Mouse (Mus musculus) liver, adult 2 months (tissue): ENCODE results near the gene Zfp786. TPM values are rescaled to one million over a fixed set of nuclear protein-coding genes. Genes with fewer than 3 reads are reported as not detected.
A peak's percentile ranks its signal among the peaks of the same experiment; 100 is the strongest.

Source experiments
- DNase-seq: peaks from one replicate; pipeline ENCODE4 v3.0.0-alpha.2; 2011; ENCODE audit warnings: low read depth, low spot score; ENCODE audit errors: extremely low read depth
- H3K27ac ChIP-seq: fragments of 200-500 bp; replicated peaks from 2 replicates; pipeline ENCODE4 v1.5.1; 2012; ENCODE audit warnings: low read depth, mild to moderate bottlenecking, control low read depth, inconsistent platforms, low read length; ENCODE audit not compliant: insufficient read depth
- H3K27me3 ChIP-seq: fragments of 200-500 bp; 2 replicates; pipeline ENCODE4 v1.6.1; 2012; ENCODE audit warnings: mild to moderate bottlenecking, moderate library complexity, low read length, inconsistent platforms; ENCODE audit not compliant: control insufficient read depth, insufficient read depth
- H3K36me3 ChIP-seq: fragments of 200-500 bp; 2 replicates; pipeline ENCODE4 v1.6.1; 2012; ENCODE audit warnings: low read length, inconsistent platforms; ENCODE audit not compliant: control insufficient read depth, insufficient read depth
- H3K4me1 ChIP-seq: fragments of 200-500 bp; 2 replicates; pipeline ENCODE4 v1.6.1; 2011; ENCODE audit warnings: low read length; ENCODE audit not compliant: control insufficient read depth, insufficient read depth
- H3K4me3 ChIP-seq: fragments of 200-500 bp; 2 replicates; pipeline ENCODE4 v1.5.1; 2011; ENCODE audit warnings: low read depth, mild to moderate bottlenecking, control low read depth, low read length, moderate library complexity; ENCODE audit not compliant: insufficient read depth
- H3K79me2 ChIP-seq: fragments of 200-500 bp; 2 replicates; pipeline ENCODE4 v1.6.1; 2012; ENCODE audit warnings: inconsistent platforms, mild to moderate bottlenecking, low read length, moderate library complexity; ENCODE audit not compliant: control insufficient read depth, insufficient read depth
- H3K9ac ChIP-seq: fragments of 200-500 bp; 2 replicates; pipeline ENCODE4 v1.6.1; 2012; ENCODE audit warnings: low read depth, mild to moderate bottlenecking, control low read depth, inconsistent platforms, low read length
- CTCF ChIP-seq: fragments of 200-500 bp; IDR thresholded peaks from 2 replicates; pipeline ENCODE4 v1.5.1; 2011; ENCODE audit warnings: low read depth, low read length, control low read depth
- POLR2A ChIP-seq: fragments of 200-500 bp; IDR thresholded peaks from 2 replicates; pipeline ENCODE4 v1.6.1; 2011; ENCODE audit warnings: low read length, control low read depth; ENCODE audit not compliant: insufficient read depth; ENCODE audit errors: extremely low read depth
- WGBS: fragments of 180-500 bp; shearing (Covaris S2); methylation state at CpG from one replicate; pipeline ENCODE4 v1.1.7; 2018; 5-methylcytosine and 5-hydroxymethylcytosine counted together
- polyA plus RNA-seq: library from polyadenylated mRNA; depleted of rRNA; stranded (reverse); fragments of >200 nt; gene quantifications from 2 replicates; pipeline ENCODE4 v1.2.3, GENCODE M21; 2012
- total RNA-seq: library from RNA; depleted of rRNA; stranded (reverse); fragments of >200 nt; gene quantifications from 2 replicates; pipeline ENCODE4 v1.2.3, GENCODE M21; 2014

The Zfp786 gene
- total and polyA plus RNA-seq, 2 experiments: 0.27 to 0.28 TPM

GRCm38 (mm10) chr6:47799079-47799478, 31.6 kb downstream of the Zfp786 start:
- TF ChIP-seq CTCF (peak; percentile 47), POLR2A (no peak)
- H3K79me2 ChIP-seq: no peaks in the 10 kb centered on the region
- no peak overlapping the region for H3K9ac ChIP-seq
- no peak overlapping the region for H3K27ac ChIP-seq
- no peaks in the 10 kb centered on the region for H3K4me1 ChIP-seq
- H3K36me3 ChIP-seq: peaks cover 78% of the 10 kb centered on the region
- peak; percentile 42 for DNase-seq
- no peak overlapping the region for H3K4me3 ChIP-seq
- H3K27me3 ChIP-seq: no peaks in the 10 kb centered on the region
- WGBS: 58% methylated on average over 6 of the region's 6 CpGs

- H3K27ac ChIP-seq: no peak overlapping the region
- no peak overlapping the region for H3K4me3 ChIP-seq
- WGBS: 69% methylated on average over 10 of the region's 10 CpGs
- no peak overlapping the region for H3K9ac ChIP-seq
- H3K4me1 ChIP-seq: no peaks in the 10 kb centered on the region
- H3K36me3 ChIP-seq: peaks cover 42% of the 10 kb centered on the region
- peak; percentile 62 for DNase-seq
- no peaks in the 10 kb centered on the region for H3K27me3 ChIP-seq
- TF ChIP-seq POLR2A (no peak), CTCF (peak; percentile 71)
- H3K79me2 ChIP-seq: no peaks in the 10 kb centered on the region
Measured at GRCm38 (mm10) chr6:47794106-47794830, 36.4 kb downstream of the Zfp786 start.

DNA sequence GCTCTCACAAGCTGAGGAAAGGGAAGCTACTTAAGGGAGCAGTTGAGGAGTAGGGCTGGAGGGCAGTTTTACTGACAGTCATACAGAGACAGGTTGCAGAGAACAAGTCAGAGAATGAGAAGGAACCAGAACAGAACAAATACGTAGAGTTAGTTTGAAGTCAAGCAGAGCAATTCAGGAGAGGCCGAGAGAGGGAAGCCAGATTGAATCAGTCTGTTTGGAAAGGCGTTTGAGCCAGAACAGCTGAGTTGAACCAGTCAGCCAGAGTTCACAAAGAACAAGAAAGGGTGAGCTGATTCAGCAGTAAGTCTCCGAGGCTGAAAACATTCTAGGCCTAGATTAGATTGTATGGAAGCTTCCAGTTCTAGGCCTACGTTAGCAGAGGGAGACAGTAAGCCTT, 37.4 kb downstream of the Zfp786 start:
- no peak overlapping the region for H3K9ac ChIP-seq
- no peak for TF ChIP-seq CTCF
- H3K27me3 ChIP-seq: no peaks in the 10 kb centered on the region
- H3K27ac ChIP-seq: 0 out of 2 replicates have a peak overlapping the region, but pooled peaks have one; percentile 29
- H3K4me1 ChIP-seq: peaks cover 2% of the 10 kb centered on the region; the same call in 1 of the 2 replicates
- WGBS: 26% methylated on average over 5 of the region's 5 CpGs
- no peak for DNase-seq
- peaks cover 32% of the 10 kb centered on the region for H3K36me3 ChIP-seq
- no peaks in the 10 kb centered on the region for H3K79me2 ChIP-seq
- no peak overlapping the region for H3K4me3 ChIP-seq

DNA sequence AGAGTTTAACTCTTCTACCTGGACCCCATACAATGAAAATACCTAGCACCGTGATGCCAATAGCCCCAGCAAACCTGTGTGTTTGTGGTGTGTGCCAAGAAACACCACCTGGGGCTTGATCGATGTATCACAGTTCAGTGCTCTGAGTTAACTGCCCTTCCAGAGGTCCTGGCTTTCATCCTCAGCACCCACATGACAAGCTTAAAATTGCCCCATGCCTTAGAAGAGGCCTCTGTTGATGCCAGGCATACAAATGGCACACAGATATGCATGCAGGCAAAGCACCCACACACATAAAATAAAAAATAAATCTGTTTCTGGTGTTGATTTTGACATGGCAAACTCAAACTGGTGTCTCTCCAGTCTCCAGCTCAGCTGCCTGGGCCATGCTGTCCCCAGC, 38.1 kb downstream of the Zfp786 start:
- Histone ChIP-seq H3K27ac (no peak overlapping the region), H3K4me1 (peaks cover 2% of the 10 kb centered on the region; the same call in 1 of the 2 replicates), H3K27me3 (no peaks in the 10 kb centered on the region), H3K4me3 (no peak overlapping the region), H3K9ac (no peak overlapping the region), H3K79me2 (no peaks in the 10 kb centered on the region), H3K36me3 (peaks cover 25% of the 10 kb centered on the region)
- peak; percentile 69 for DNase-seq
- WGBS: 31% methylated on average over 2 of the region's 2 CpGs
- TF ChIP-seq POLR2A (no peak), CTCF (no peak)

GRCm38 (mm10) chr6:47790745-47791144, 39.9 kb downstream of the Zfp786 start:
- H3K27ac ChIP-seq: no peak overlapping the region
- no peaks in the 10 kb centered on the region for H3K79me2 ChIP-seq

DNA sequence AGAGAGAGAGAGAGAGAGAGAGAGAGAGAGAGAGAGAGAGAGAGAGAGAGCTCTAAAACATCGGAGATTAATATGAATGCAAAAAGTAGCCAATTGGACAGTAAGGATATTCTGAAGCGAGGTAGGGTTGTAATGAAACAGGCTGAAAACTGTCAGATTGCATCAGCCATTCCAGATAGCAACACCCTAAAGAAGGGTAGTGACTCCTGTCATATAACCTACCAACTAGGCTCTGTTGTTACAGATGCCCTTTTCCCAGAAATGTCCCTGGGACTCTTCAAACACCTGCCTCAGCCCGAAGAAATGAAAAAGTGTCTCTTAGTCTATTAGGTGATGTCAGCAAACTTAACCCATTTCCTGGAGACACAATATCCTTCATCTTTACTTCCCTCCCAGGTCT, 41.8 kb downstream of the Zfp786 start:
- Histone ChIP-seq H3K36me3 (no peaks in the 10 kb centered on the region), H3K27me3 (no peaks in the 10 kb centered on the region), H3K27ac (peak overlapping the region; percentile 96), H3K4me1 (peaks cover 2% of the 10 kb centered on the region; the same call in 1 of the 2 replicates), H3K9ac (peak overlapping the region; percentile 84), H3K4me3 (peak overlapping the region; percentile 50), H3K79me2 (no peaks in the 10 kb centered on the region)
- WGBS: 6% methylated on average over 3 of the region's 3 CpGs
- DNase-seq: peak; percentile 37
- TF ChIP-seq CTCF (no peak), POLR2A (no peak)

More at GRCm38 (mm10) chr6:47790745-47791144, 39.9 kb downstream of the Zfp786 start:
- no peak for TF ChIP-seq CTCF
- no peak for TF ChIP-seq POLR2A
- DNase-seq: peak; percentile 50
- Histone ChIP-seq H3K36me3 (peaks cover 9% of the 10 kb centered on the region; the same call in 1 of the 2 replicates), H3K4me3 (no peak overlapping the region), H3K27me3 (no peaks in the 10 kb centered on the region), H3K4me1 (peaks cover 2% of the 10 kb centered on the region; the same call in 1 of the 2 replicates), H3K9ac (no peak overlapping the region)
- 42% methylated on average over 2 of the region's 2 CpGs for WGBS
